Mouse (Mus musculus) granulocyte monocyte progenitor cell, adult 5-6 weeks (primary cell): Measurements from ENCODE around the gene Sulf2. TPM values are rescaled to one million over a fixed set of nuclear protein-coding genes. Genes with fewer than 3 reads are reported as not detected.

ENCODE experiments used
- ATAC-seq: replicated peaks from 2 replicates; pipeline ENCODE4 v1.8.0; 2016; ENCODE audit warnings: mild to moderate bottlenecking, moderate TSS enrichment, inconsistent platforms; ENCODE audit not compliant: poor library complexity, severe bottlenecking
- total RNA-seq, 2 experiments: library from RNA; stranded (forward) in 1 of 2; stranded (reverse) in 1 of 2; fragments of 200-712, 200-1000 nt in 1 of 2; fragments of >200 nt in 1 of 2; fragmentation: Nextera tagmentation in 1 of 2; gene quantifications; 2 replicates each; pipeline ENCODE4 v1.2.3; 2014 to 2017

The Sulf2 gene
- total RNA-seq, 2 experiments from 2014 or later, result 0.26 to 1.9 TPM

GRCm38 (mm10) chr2:166096300-166096699 is 59.2 kb downstream of the Sulf2 start:
- no peak for ATAC-seq

GRCm38 (mm10) chr2:166092412-166092811 is 63.1 kb downstream of the Sulf2 start:
- no peak for ATAC-seq

DNA sequence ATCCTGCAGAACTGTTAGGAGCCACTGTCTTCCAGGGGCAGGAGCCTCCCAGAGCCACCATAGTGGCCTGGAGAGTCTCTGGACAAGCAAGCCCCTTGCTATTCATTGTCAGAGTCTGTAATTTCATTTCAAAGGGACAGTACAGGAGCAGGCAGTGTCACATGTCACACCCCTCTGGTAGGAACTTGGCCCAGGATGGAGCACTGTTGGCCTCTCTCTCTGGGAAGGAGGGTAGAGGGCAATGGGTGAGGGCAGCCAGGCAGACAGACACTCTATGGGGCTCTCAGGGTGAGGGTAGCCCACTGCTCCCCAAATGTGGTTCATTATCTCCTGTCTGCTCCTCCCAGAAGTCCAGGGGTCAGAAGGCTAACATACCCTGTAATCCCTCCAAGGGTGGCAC is 63.9 kb downstream of the Sulf2 start:
- ATAC-seq, result no peak

DNA sequence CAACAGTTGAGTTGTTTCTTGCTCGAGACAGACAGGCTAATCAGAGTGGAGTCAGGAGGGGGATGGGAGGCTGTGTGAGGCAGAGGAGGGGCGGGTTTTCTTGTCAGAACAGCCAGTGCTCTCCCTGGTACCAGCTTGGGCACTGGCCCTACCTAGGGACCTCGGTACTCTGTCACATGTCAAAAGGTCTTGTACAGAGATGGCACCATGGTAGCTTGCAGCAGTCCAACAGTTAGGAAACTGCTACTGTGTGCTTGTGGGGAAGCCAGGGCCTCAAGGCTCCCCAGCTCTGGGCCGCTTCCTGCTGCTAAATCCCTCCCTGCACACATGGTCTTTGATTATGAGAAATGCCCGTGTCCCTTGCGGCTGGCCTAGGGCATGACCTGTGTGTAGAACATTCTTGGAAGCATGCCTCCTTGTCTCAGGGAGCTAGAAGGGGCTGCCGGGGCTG is 65.3 kb downstream of the Sulf2 start:
- peak; percentile 44 for ATAC-seq

GRCm38 (mm10) chr2:166088991-166089390 is 66.5 kb downstream of the Sulf2 start:
- ATAC-seq, result no peak

DNA sequence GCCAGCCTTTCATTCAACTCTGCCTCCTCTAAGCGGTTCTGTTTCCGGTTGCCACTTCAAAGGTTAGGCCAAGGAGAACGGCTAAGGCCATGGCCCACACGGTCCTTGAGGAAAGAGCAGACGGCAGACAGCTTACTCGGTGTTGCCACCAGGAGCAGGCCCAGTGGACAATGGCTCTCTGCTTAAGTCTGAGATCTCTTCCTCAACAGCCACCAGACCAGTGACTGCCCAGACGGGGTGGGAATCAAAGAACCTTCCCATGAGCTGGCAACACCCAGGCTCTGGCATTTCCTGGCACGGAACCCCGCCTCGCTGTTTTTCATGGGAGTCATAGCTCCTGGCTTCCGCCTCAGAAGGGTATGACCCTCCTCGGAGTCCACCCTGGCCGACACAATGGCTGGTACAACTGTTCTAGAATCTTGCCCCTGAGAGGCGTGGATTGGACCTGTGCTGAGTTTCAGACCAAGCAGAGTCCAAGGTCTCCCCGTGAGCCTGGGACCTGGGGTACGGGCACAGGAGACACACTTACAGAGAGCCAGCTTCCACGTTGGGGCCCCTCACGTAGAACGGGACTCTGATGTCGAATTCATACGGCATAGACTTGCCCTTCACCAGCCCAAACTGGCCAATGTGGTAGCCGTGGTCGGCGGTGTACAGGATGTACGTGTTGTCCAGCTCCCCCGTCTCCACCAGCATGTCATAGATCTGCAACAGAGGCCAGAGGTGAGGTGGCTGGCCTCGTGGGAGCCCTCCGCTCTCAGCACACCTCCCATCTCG is 68.8 kb downstream of the Sulf2 start:
- ATAC-seq, result no peak

DNA sequence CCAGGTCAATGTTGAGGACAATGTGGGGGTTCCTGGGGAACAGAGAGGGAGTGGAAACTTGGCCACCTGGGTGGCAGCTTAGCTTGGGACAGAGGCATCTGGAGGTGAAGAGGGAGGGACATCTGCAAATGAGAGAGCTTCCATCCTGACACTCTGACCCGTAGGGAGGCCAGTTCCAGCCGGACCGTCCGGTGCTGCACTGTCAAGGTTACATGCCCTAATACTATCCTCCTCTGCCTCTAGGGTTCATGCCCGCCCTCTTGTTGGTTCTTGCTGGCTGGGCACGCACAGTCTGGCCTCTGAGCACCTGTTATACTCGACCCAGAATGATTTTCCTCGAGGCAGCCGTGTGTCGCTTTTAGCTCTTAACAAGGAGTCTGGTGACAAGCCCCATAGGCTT is 69.7 kb downstream of the Sulf2 start:
- ATAC-seq, result no peak

DNA sequence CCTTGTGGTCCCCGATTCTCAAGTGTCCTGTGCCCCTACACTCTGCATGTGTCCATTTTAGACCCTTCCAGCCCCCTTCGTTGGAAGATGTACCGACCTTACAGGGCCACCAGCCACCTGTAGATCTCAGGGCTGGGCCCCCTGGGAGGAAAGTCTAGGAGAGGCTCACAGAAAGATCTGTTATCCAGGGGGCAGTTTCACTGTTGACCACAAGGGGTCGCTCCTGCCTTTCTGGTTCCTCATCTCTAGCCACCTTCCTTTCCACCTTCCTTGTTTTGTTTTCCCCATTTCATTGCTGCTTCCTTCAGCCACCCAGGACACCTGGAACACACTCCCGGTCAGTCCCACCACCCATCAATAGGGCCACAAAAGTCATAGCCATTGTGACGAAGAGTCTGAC is 70.5 kb downstream of the Sulf2 start:
- 0 out of 2 replicates have a peak, but pooled peaks have one; percentile 15 for ATAC-seq

- ATAC-seq, result no peak
These were observed 71.4 kb downstream of the Sulf2 start for GRCm38 (mm10) chr2:166084111-166084510.

DNA sequence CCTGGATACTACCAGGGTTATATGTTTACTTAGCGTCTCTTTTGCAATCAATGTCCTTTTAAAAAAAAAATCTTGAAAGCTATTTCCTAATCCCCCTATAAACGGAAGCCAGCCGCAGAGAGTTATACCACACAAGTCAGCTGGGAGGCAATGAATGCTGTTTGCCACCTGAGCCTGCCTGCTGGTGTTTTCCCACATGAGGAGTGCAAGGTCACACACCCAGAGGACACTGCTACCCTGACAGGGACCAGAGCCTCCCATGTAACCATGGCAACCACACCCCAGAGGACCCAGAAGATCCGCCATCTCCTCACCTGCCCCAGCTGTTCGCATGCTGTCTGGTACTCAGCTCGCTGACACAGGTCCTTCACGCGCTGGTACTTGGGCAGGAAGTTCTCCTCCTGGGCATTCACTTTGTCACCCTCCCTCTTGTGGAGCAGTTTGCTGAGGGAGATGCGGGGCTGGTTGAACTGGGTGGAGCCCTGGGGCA is 71.9 kb downstream of the Sulf2 start:
- ATAC-seq, result peak; percentile 71

GRCm38 (mm10) chr2:166082661-166083060 is 72.8 kb downstream of the Sulf2 start:
- no peak for ATAC-seq

- 0 out of 2 replicates have a peak, but pooled peaks have one; percentile 15 for ATAC-seq
These were observed 73.3 kb downstream of the Sulf2 start for GRCm38 (mm10) chr2:166082193-166082592.

DNA sequence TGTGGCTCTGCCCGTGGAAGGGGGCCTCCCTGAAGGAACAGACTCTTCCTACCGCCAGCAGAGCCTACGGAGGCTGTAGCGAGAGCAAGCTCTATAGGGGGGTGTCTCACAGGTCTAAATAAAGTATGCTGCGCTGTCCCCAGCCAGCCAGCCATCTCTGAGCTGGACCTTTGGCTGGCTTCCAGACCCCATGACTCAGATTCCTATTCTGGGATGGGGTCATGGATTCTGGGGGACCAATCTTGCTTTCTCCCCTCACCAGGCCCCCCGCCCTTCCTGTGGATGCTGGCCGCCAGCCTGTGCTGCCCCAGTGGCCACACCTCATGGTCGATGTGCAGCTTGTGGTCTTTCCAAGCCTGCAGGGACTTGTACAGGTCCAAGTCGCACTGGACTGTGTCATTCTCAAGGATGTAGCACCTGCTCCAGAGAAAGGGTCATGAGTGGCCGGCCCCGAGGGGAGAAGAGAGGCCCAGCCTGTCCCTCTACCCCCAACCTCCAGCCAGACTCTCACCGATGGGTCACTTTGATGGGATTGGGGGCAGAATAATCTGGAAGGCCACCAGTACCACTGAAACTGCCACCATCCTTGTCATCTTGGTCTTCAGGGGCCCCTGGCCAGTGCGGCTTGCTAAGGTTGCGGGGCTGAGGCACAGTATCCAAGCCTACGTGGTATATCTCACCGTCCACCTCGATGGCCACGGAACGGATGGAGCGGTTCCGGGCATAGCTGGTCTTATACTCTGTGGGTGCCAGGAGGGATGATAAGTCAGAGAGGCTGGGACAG is 74.3 kb downstream of the Sulf2 start:
- no peak for ATAC-seq

GRCm38 (mm10) chr2:166079961-166080885 is 75.2 kb downstream of the Sulf2 start:
- peak; percentile 12; the same call in 1 of the 2 replicates for ATAC-seq

DNA sequence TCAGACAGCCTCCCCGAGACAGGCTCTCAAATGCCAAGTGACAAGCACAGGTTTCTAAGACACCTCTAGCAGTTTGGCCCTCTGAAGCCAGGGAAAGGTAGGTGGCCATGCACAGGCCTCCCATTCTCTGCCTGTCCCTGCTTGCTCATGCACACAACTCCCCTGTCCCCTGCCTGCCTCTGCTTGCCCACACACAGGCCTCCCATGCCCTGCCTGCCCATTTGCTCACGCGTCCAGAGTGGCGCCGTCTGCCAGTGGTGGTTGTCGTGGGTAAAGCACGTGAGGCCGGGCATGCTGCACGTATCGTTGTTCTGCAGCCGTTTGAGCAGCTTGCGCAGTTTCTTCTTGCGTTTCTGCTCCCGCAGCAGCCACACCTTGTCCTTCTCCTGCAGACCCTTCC is 76.2 kb downstream of the Sulf2 start:
- 0 out of 2 replicates have a peak, but pooled peaks have one; percentile 11 for ATAC-seq

- ATAC-seq, result no peak
These were observed 78.1 kb downstream of the Sulf2 start for GRCm38 (mm10) chr2:166077371-166077770.

DNA sequence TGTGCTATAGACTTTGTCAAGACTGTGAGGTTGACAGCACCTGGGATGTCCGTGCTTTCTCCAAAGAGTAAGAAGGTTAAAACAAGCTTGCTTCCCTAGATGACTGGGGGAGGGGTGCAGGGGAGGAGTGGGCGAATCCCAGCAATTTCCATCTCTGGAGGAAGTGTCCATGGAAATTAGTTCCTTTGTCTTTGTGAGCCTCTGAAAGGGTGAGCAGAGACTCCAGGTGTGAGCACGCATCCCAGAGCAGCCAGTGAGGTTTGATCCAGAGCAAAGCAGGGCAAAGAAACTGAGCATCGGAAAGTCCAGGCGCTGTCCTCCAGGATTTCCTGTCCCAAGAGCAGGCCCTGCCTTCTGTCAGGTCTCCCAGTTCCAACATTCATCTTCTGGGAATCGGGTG is 81.1 kb downstream of the Sulf2 start:
- ATAC-seq, result no peak

GRCm38 (mm10) chr2:166073082-166073481 is 82.4 kb downstream of the Sulf2 start:
- no peak for ATAC-seq

DNA sequence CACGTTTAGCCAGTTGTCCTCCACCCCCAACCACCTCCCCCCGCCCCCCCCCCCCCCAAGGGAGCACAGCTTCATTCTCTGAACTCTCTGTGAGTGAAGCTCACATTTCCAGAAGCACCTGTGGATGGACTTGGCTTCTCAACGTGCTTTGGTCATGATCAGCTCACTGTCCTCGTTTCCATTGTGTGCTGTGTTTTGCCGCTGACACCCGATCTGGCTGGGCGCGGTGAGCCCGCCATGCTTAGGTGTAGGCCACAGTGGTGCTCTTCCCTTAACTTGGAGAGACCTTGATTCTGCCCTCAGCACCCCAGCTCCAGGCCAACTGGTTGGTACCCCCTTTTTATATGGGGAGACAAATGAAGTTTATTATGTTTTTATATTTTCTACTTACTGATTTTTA is 83.6 kb downstream of the Sulf2 start:
- ATAC-seq, result no peak

GRCm38 (mm10) chr2:166071481-166071880 is 84.0 kb downstream of the Sulf2 start:
- no peak for ATAC-seq
